Mouse (Mus musculus): ENCODE results near the gene Tfdp2. TPM values are rescaled to one million over a fixed set of nuclear protein-coding genes. Genes with fewer than 3 reads are reported as not detected.

Tfdp2 gene
- polyA plus RNA-seq, 1 experiment from 2014 or later: 33.1 TPM

DNA sequence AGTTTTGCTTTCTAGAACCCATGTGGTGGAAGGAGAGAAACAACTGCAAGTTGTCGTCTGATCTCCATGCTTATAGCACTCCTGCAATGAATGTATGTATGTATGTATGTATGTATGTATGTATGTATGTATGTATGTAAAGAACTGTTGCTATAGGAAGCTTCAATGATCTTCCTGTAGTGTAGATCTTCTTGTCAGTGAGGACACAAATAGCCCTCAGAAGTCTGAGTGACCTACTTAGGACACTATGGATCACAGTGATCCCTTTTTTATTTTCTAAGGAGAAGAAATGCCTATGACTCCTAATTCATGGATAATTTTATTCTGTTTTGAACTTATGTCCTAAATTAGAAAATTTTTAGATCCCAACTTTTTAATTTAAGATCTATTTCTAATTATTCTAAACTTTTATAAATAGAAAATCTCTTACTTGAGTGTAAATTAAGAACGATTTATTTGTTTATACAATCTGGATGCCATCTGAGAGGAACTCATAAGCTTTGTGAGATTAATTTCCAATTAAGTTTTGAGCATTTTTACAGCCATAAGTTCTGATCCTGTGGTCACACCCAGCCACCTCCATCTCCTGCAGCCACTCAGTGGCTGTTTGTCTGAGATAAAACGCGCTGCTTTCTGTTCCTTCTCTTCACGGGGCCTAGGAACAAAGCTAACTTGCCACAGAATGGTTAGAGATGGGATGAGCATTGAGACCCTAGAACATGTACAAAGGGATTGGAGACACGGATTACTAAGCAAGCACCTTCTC is 70.9 kb downstream of the Tfdp2 start:
- Histone ChIP-seq H3K9ac (replicated peaks; ENCODE audit: low read depth, low read length) (no peak overlapping the region), H3K4me2 (ENCODE audit: low read length) (no peak overlapping the region), H3K27me3 (replicated peaks; ENCODE audit: control insufficient read depth, insufficient read depth, low read length) (no peaks in the 10 kb centered on the region), H3K9me3 (ENCODE audit: control insufficient read depth, low read length) (no peaks in the 10 kb centered on the region), H3K27ac (ENCODE audit: low read length) (no peak overlapping the region), H3K4me3 (replicated peaks; ENCODE audit: low read length) (no peak overlapping the region), H3K36me3 (ENCODE audit: control insufficient read depth, insufficient read depth) (no peaks in the 10 kb centered on the region), H3K4me1 (replicated peaks; ENCODE audit: control insufficient read depth, insufficient read depth, low read length) (no peaks in the 10 kb centered on the region)
- no peak for ATAC-seq
- WGBS: 87% methylated on average over 6 of the region's 6 CpGs

DNA sequence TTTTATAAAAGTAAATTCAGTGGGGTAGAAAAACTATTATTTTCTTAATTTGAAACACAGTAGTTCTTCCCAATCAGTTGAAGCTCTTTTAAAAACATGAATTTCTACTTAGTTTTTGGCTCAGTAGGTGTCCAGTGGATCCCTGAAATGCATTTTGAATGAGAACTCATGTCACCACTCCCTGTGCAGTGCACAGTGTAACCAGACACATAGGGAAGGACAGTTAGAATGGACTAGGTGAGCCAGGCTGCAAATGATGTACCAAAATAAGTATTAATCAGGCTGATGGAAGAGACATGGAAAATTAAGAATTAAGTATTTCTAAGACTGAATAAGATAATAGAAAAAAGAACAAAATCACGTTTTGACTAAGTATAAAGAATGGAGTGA is 71.5 kb downstream of the Tfdp2 start:
- H3K27me3 ChIP-seq (replicated peaks; ENCODE audit: control insufficient read depth, insufficient read depth, low read length): no peaks in the 10 kb centered on the region
- no peaks in the 10 kb centered on the region for H3K9me3 ChIP-seq (ENCODE audit: control insufficient read depth, low read length)
- 76% methylated on average over 1 of the region's 1 CpGs for WGBS
- no peak overlapping the region for H3K4me3 ChIP-seq (replicated peaks; ENCODE audit: low read length)
- H3K4me1 ChIP-seq (replicated peaks; ENCODE audit: control insufficient read depth, insufficient read depth, low read length): no peaks in the 10 kb centered on the region
- no peak overlapping the region for H3K4me2 ChIP-seq (ENCODE audit: low read length)
- no peak for ATAC-seq
- no peaks in the 10 kb centered on the region for H3K36me3 ChIP-seq (ENCODE audit: control insufficient read depth, insufficient read depth)
- H3K9ac ChIP-seq (replicated peaks; ENCODE audit: low read depth, low read length): no peak overlapping the region
- no peak overlapping the region for H3K27ac ChIP-seq (ENCODE audit: low read length)

DNA sequence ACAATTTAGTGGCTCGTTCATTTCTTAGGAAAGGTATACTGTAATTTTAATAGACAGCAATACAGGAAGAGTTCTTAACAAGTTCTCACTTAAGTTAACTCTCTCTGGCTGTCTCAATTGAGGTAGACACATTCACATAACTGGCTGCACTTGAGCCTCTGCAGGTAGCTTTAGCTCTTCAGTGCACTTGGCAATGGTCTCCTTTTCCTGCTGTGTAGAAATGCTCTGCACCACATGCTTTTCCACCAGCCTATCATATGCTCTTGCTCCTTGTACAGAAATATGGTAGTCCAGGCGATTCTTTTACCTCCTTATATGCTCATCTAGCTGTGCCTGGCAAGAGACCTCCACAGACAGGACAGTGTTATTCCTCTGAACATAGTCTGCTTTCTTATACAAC is 73.7 kb downstream of the Tfdp2 start:
- Histone ChIP-seq H3K4me3 (replicated peaks; ENCODE audit: low read length) (no peak overlapping the region), H3K27me3 (replicated peaks; ENCODE audit: control insufficient read depth, insufficient read depth, low read length) (no peaks in the 10 kb centered on the region), H3K36me3 (ENCODE audit: control insufficient read depth, insufficient read depth) (no peaks in the 10 kb centered on the region), H3K4me2 (ENCODE audit: low read length) (no peak overlapping the region), H3K27ac (ENCODE audit: low read length) (no peak overlapping the region), H3K9me3 (ENCODE audit: control insufficient read depth, low read length) (no peaks in the 10 kb centered on the region), H3K9ac (replicated peaks; ENCODE audit: low read depth, low read length) (no peak overlapping the region), H3K4me1 (replicated peaks; ENCODE audit: control insufficient read depth, insufficient read depth, low read length) (no peaks in the 10 kb centered on the region)
- 87% methylated on average over 2 of the region's 2 CpGs for WGBS
- no peak for ATAC-seq

DNA sequence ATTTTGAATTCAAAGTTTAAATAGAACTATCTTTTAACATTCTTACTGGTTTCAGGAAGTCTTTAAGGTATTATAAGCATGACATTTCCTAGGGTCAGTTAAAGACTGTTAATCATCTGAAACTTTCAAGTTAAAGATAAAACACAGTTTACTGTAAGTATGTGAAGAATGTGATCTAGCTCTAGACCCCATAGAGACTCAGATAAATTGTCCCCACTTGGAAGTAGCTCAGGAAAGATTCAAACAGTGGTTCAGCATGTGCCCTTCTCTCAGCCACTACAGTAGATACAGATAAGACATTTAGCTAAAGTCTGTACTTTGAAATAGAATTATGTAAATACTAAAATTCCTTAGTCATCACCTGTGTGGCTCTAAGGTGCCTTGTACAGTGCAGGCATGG is 79.5 kb downstream of the Tfdp2 start:
- H3K4me1 ChIP-seq (replicated peaks; ENCODE audit: control insufficient read depth, insufficient read depth, low read length): no peaks in the 10 kb centered on the region
- no peaks in the 10 kb centered on the region for H3K9me3 ChIP-seq (ENCODE audit: control insufficient read depth, low read length)
- no peak for ATAC-seq
- no peaks in the 10 kb centered on the region for H3K27me3 ChIP-seq (replicated peaks; ENCODE audit: control insufficient read depth, insufficient read depth, low read length)
- no peak overlapping the region for H3K27ac ChIP-seq (ENCODE audit: low read length)
- H3K36me3 ChIP-seq (ENCODE audit: control insufficient read depth, insufficient read depth): peaks cover 3% of the 10 kb centered on the region; the same call in 1 of the 2 replicates
- H3K4me3 ChIP-seq (replicated peaks; ENCODE audit: low read length): no peak overlapping the region
- H3K4me2 ChIP-seq (ENCODE audit: low read length): no peak overlapping the region
- no peak overlapping the region for H3K9ac ChIP-seq (replicated peaks; ENCODE audit: low read depth, low read length)

GRCm38 (mm10) chr9:96281497-96281896 is 85.4 kb downstream of the Tfdp2 start:
- H3K9me3 ChIP-seq (ENCODE audit: control insufficient read depth, low read length): no peaks in the 10 kb centered on the region
- 59% methylated on average over 3 of the region's 3 CpGs for WGBS
- H3K4me2 ChIP-seq (ENCODE audit: low read length): no peak overlapping the region
- H3K9ac ChIP-seq (replicated peaks; ENCODE audit: low read depth, low read length): no peak overlapping the region
- H3K27ac ChIP-seq (ENCODE audit: low read length): no peak overlapping the region
- no peaks in the 10 kb centered on the region for H3K36me3 ChIP-seq (ENCODE audit: control insufficient read depth, insufficient read depth)
- H3K4me3 ChIP-seq (replicated peaks; ENCODE audit: low read length): no peak overlapping the region
- H3K27me3 ChIP-seq (replicated peaks; ENCODE audit: control insufficient read depth, insufficient read depth, low read length): no peaks in the 10 kb centered on the region
- H3K4me1 ChIP-seq (replicated peaks; ENCODE audit: control insufficient read depth, insufficient read depth, low read length): 0 out of 2 replicates have a peak, but pooled peaks cover 2% of the 10 kb centered on the region
- ATAC-seq: no peak

- no peak for ATAC-seq
- 92% methylated on average over 3 of the region's 3 CpGs for WGBS
Measured at GRCm38 (mm10) chr9:96282082-96282481, 86.0 kb downstream of the Tfdp2 start.

GRCm38 (mm10) chr9:96284916-96285315 is 88.8 kb downstream of the Tfdp2 start:
- Histone ChIP-seq H3K27ac (ENCODE audit: low read length) (no peak overlapping the region), H3K9ac (replicated peaks; ENCODE audit: low read depth, low read length) (no peak overlapping the region), H3K4me1 (replicated peaks; ENCODE audit: control insufficient read depth, insufficient read depth, low read length) (0 out of 2 replicates have a peak, but pooled peaks cover 2% of the 10 kb centered on the region), H3K27me3 (replicated peaks; ENCODE audit: control insufficient read depth, insufficient read depth, low read length) (no peaks in the 10 kb centered on the region), H3K36me3 (ENCODE audit: control insufficient read depth, insufficient read depth) (no peaks in the 10 kb centered on the region), H3K4me2 (ENCODE audit: low read length) (no peak overlapping the region), H3K4me3 (replicated peaks; ENCODE audit: low read length) (no peak overlapping the region), H3K9me3 (ENCODE audit: control insufficient read depth, low read length) (no peaks in the 10 kb centered on the region)
- ATAC-seq: 0 out of 2 replicates have a peak, but pooled peaks have one; percentile 40
- whole genome bisulfite sequencing: 15% methylated on average over 1 of the region's 1 CpGs

More at GRCm38 (mm10) chr9:96282082-96282481, 86.0 kb downstream of the Tfdp2 start:
- no peaks in the 10 kb centered on the region for H3K9me3 ChIP-seq (ENCODE audit: control insufficient read depth, low read length)
- H3K27me3 ChIP-seq (replicated peaks; ENCODE audit: control insufficient read depth, insufficient read depth, low read length): no peaks in the 10 kb centered on the region
- H3K9ac ChIP-seq (replicated peaks; ENCODE audit: low read depth, low read length): no peak overlapping the region
- H3K36me3 ChIP-seq (ENCODE audit: control insufficient read depth, insufficient read depth): no peaks in the 10 kb centered on the region
- H3K4me2 ChIP-seq (ENCODE audit: low read length): no peak overlapping the region
- H3K27ac ChIP-seq (ENCODE audit: low read length): no peak overlapping the region
- no peak overlapping the region for H3K4me3 ChIP-seq (replicated peaks; ENCODE audit: low read length)
- 0 out of 2 replicates have a peak, but pooled peaks cover 2% of the 10 kb centered on the region for H3K4me1 ChIP-seq (replicated peaks; ENCODE audit: control insufficient read depth, insufficient read depth, low read length)

GRCm38 (mm10) chr9:96292144-96292543 is 96.1 kb downstream of the Tfdp2 start:
- Histone ChIP-seq H3K27ac (ENCODE audit: low read length) (no peak overlapping the region), H3K9me3 (ENCODE audit: control insufficient read depth, low read length) (no peaks in the 10 kb centered on the region), H3K36me3 (ENCODE audit: control insufficient read depth, insufficient read depth) (peaks cover 6% of the 10 kb centered on the region), H3K27me3 (replicated peaks; ENCODE audit: control insufficient read depth, insufficient read depth, low read length) (no peaks in the 10 kb centered on the region), H3K4me1 (replicated peaks; ENCODE audit: control insufficient read depth, insufficient read depth, low read length) (no peaks in the 10 kb centered on the region), H3K4me2 (ENCODE audit: low read length) (no peak overlapping the region), H3K9ac (replicated peaks; ENCODE audit: low read depth, low read length) (no peak overlapping the region), H3K4me3 (replicated peaks; ENCODE audit: low read length) (no peak overlapping the region)
- ATAC-seq: no peak
- WGBS: over 99% methylated on average over 7 of the region's 7 CpGs

- no peak for ATAC-seq
- Histone ChIP-seq H3K9me3 (ENCODE audit: control insufficient read depth, low read length) (no peaks in the 10 kb centered on the region), H3K9ac (replicated peaks; ENCODE audit: low read depth, low read length) (no peak overlapping the region), H3K4me1 (replicated peaks; ENCODE audit: control insufficient read depth, insufficient read depth, low read length) (no peaks in the 10 kb centered on the region), H3K36me3 (ENCODE audit: control insufficient read depth, insufficient read depth) (peaks cover 12% of the 10 kb centered on the region), H3K4me2 (ENCODE audit: low read length) (no peak overlapping the region), H3K4me3 (replicated peaks; ENCODE audit: low read length) (no peak overlapping the region), H3K27me3 (replicated peaks; ENCODE audit: control insufficient read depth, insufficient read depth, low read length) (no peaks in the 10 kb centered on the region), H3K27ac (ENCODE audit: low read length) (no peak overlapping the region)
- WGBS: 92% methylated on average over 3 of the region's 3 CpGs
Measured at GRCm38 (mm10) chr9:96299324-96300008, 103.4 kb downstream of the Tfdp2 start.

Measured in forebrain, embryonic 16.5 days (tissue).